Mouse (Mus musculus) MEL (cell line): ENCODE measurements around the gene Ppp1r14c. TPM values are rescaled to one million over a fixed set of nuclear protein-coding genes. Genes with fewer than 3 reads are reported as not detected.

ENCODE experiments used
- DNase-seq: peaks from one replicate; pipeline ENCODE4 v3.0.0; 2011; ENCODE audit warnings: low read depth, low spot score
- H3K27ac ChIP-seq: 2 replicates; pipeline ENCODE4 v1.5.1; 2012; ENCODE audit warnings: low read depth, mild to moderate bottlenecking, control low read depth, low read length, moderate library complexity; ENCODE audit not compliant: control insufficient read depth
- H3K27me3 ChIP-seq, 2 experiments: fragments of 150-350 bp in 1 of 2; sonication (generic) in 1 of 2; 2 replicates each; pipeline ENCODE4 v1.6.1; 2012; ENCODE audit warnings: low read length in 2 of 2, mild to moderate bottlenecking in 2 of 2, improper control_type of control experiment in 1 of 2, moderate library complexity in 1 of 2; ENCODE audit not compliant: insufficient read depth in 2 of 2, control insufficient read depth in 1 of 2
- H3K36me3 ChIP-seq, 2 experiments: 2 replicates each; pipeline ENCODE4 v1.6.1; 2012 to 2014; ENCODE audit warnings: low read length in 2 of 2, improper control_type of control experiment in 1 of 2, inconsistent platforms in 1 of 2, mild to moderate bottlenecking in 1 of 2; ENCODE audit not compliant: insufficient read depth in 2 of 2, control insufficient read depth in 1 of 2
- H3K4me1 ChIP-seq, 2 experiments: fragments of 150-350 bp in 1 of 2; sonication (generic) in 1 of 2; 2 replicates each; pipeline ENCODE4 v1.6.1; 2012; ENCODE audit warnings: low read length in 2 of 2, improper control_type of control experiment in 1 of 2, mild to moderate bottlenecking in 1 of 2; ENCODE audit not compliant: insufficient read depth in 2 of 2, control insufficient read depth in 1 of 2
- H3K4me3 ChIP-seq, 2 experiments: fragments of 150-350 bp in 1 of 2; sonication (generic) in 1 of 2; 2 replicates each; pipeline ENCODE4 v1.5.1; 2012; ENCODE audit warnings: low read depth in 2 of 2, low read length in 2 of 2, mild to moderate bottlenecking in 2 of 2, moderate library complexity in 2 of 2, control low read depth in 1 of 2, improper control_type of control experiment in 1 of 2; ENCODE audit not compliant: control insufficient read depth in 1 of 2, insufficient read depth in 1 of 2
- H3K79me2 ChIP-seq: 2 replicates; pipeline ENCODE4 v1.6.1; 2012; ENCODE audit warnings: mild to moderate bottlenecking, low read length, moderate library complexity; ENCODE audit not compliant: control insufficient read depth, poor library complexity, insufficient read depth
- H3K9ac ChIP-seq: 2 replicates; pipeline ENCODE4 v1.6.1; 2012; ENCODE audit warnings: low read depth, mild to moderate bottlenecking, control low read depth, low read length, moderate library complexity; ENCODE audit not compliant: control insufficient read depth, poor library complexity, severe bottlenecking
- H3K9me3 ChIP-seq: fragments of 150-350 bp; sonication (generic); replicated peaks from 2 replicates; pipeline ENCODE4 v1.6.1; 2012; ENCODE audit warnings: mild to moderate bottlenecking, low read length, improper control_type of control experiment, moderate library complexity; ENCODE audit not compliant: insufficient read depth
- BHLHE40 ChIP-seq: IDR thresholded peaks from 2 replicates; pipeline ENCODE4 v1.6.1; 2012; ENCODE audit warnings: low read depth, mild to moderate bottlenecking, inconsistent platforms, low read length, improper control_type of control experiment, borderline replicate concordance
- CHD1 ChIP-seq: IDR thresholded peaks from 2 replicates; pipeline ENCODE4 v1.6.1; 2012; ENCODE audit warnings: low read depth, mild to moderate bottlenecking, inconsistent platforms, low read length, improper control_type of control experiment
- CHD2 ChIP-seq: IDR thresholded peaks from 2 replicates; pipeline ENCODE4 v1.6.1; 2011; ENCODE audit warnings: low read length, improper control_type of control experiment
- CTCF ChIP-seq, 3 experiments: IDR thresholded peaks in 2 of 3; conservative IDR thresholded peaks in 1 of 3; 2 replicates each; pipeline ENCODE4 v1.5.1; 2011 to 2012; ENCODE audit warnings: low read length in 3 of 3, low read depth in 2 of 3, mild to moderate bottlenecking in 2 of 3, improper control_type of control experiment in 1 of 3, inconsistent platforms in 1 of 3, mixed read lengths in 1 of 3, moderate library complexity in 1 of 3; ENCODE audit not compliant: control insufficient read depth in 1 of 3, insufficient read depth in 1 of 3, poor library complexity in 1 of 3, severe bottlenecking in 1 of 3
- E2F4 ChIP-seq: IDR thresholded peaks from 2 replicates; pipeline ENCODE4 v1.6.1; 2011; ENCODE audit warnings: low read depth, low read length, improper control_type of control experiment, borderline replicate concordance
- ETS1 ChIP-seq: IDR thresholded peaks from 2 replicates; pipeline ENCODE4 v1.6.1; 2012; ENCODE audit warnings: low read depth, mild to moderate bottlenecking, inconsistent platforms, low read length, improper control_type of control experiment, moderate library complexity
- GABPA ChIP-seq: IDR thresholded peaks from 2 replicates; pipeline ENCODE4 v1.6.1; 2012; ENCODE audit warnings: low read depth, mild to moderate bottlenecking, inconsistent platforms, low read length, improper control_type of control experiment, moderate library complexity
- GATA1 ChIP-seq: IDR thresholded peaks from 2 replicates; pipeline ENCODE4 v1.6.1; 2011; ENCODE audit warnings: low read depth, low read length, improper control_type of control experiment
- KAT2A ChIP-seq: conservative IDR thresholded peaks from 2 replicates; pipeline ENCODE4 v1.6.1; 2012; ENCODE audit warnings: low read depth, low read length, improper control_type of control experiment, inconsistent platforms
- MAX ChIP-seq: IDR thresholded peaks from 2 replicates; pipeline ENCODE4 v1.6.1; 2011; ENCODE audit warnings: low read length, improper control_type of control experiment
- POLR2A ChIP-seq, 2 experiments: IDR thresholded peaks; 2 replicates each; pipeline ENCODE4 v1.6.1; 2011 to 2012; ENCODE audit warnings: low read length in 2 of 2, mild to moderate bottlenecking in 2 of 2, control low read depth in 1 of 2, improper control_type of control experiment in 1 of 2, low read depth in 1 of 2, moderate library complexity in 1 of 2; ENCODE audit not compliant: control insufficient read depth in 1 of 2, insufficient read depth in 1 of 2, poor library complexity in 1 of 2
- POLR2AphosphoS2 ChIP-seq: IDR thresholded peaks from 2 replicates; pipeline ENCODE4 v1.6.1; 2011; ENCODE audit warnings: low read length, improper control_type of control experiment
- RAD21 ChIP-seq: IDR thresholded peaks from 2 replicates; pipeline ENCODE4 v1.6.1; 2011; ENCODE audit warnings: mild to moderate bottlenecking, low read depth, low read length, improper control_type of control experiment
- RCOR1 ChIP-seq: IDR thresholded peaks from 2 replicates; pipeline ENCODE4 v1.6.1; 2012; ENCODE audit warnings: low read depth, mild to moderate bottlenecking, inconsistent platforms, low read length, improper control_type of control experiment
- SMC3 ChIP-seq: IDR thresholded peaks from 2 replicates; pipeline ENCODE4 v1.6.1; 2011; ENCODE audit warnings: low read depth, low read length, improper control_type of control experiment
- TBP ChIP-seq: IDR thresholded peaks from 2 replicates; pipeline ENCODE4 v1.8.0; 2011; ENCODE audit warnings: low read depth, low read length, improper control_type of control experiment
- TCF12 ChIP-seq: IDR thresholded peaks from 2 replicates; pipeline ENCODE4 v1.6.1; 2014; ENCODE audit warnings: low read depth, mild to moderate bottlenecking, inconsistent platforms, low read length, improper control_type of control experiment, moderate library complexity
- ZC3H11A ChIP-seq: IDR thresholded peaks from 2 replicates; pipeline ENCODE4 v1.6.1; 2012; ENCODE audit warnings: low read depth, mild to moderate bottlenecking, inconsistent platforms, low read length, improper control_type of control experiment
- ZMIZ1 ChIP-seq: IDR thresholded peaks from 2 replicates; pipeline ENCODE4 v1.6.1; 2012; ENCODE audit warnings: low read depth, mild to moderate bottlenecking, inconsistent platforms, low read length, improper control_type of control experiment, moderate library complexity
- ZNF384 ChIP-seq: IDR thresholded peaks from 2 replicates; pipeline ENCODE4 v1.6.1; 2012; ENCODE audit warnings: low read depth, mild to moderate bottlenecking, inconsistent platforms, low read length, improper control_type of control experiment
- polyA plus RNA-seq, 2 experiments: library from polyadenylated mRNA; stranded (reverse) in 1 of 2; unstranded in 1 of 2; fragments of >175 nt in 1 of 2; fragments of >200 nt in 1 of 2; gene quantifications; 2 replicates each; pipeline versions ENCODE4 v1.2.1 to v1.2.4; 2012; ENCODE audit warnings: low replicate concordance in 2 of 2, low read depth in 1 of 2; ENCODE audit not compliant: insufficient read length in 2 of 2, insufficient read depth in 1 of 2, missing spikeins in 1 of 2
- total RNA-seq: library from RNA; depleted of rRNA; stranded (reverse); fragments of 300-350 nt; gene quantifications from 2 replicates; pipeline ENCODE4 v1.2.3, GENCODE M21; 2012

Ppp1r14c gene
- total and polyA plus RNA-seq, 3 experiments = not detected

DNA sequence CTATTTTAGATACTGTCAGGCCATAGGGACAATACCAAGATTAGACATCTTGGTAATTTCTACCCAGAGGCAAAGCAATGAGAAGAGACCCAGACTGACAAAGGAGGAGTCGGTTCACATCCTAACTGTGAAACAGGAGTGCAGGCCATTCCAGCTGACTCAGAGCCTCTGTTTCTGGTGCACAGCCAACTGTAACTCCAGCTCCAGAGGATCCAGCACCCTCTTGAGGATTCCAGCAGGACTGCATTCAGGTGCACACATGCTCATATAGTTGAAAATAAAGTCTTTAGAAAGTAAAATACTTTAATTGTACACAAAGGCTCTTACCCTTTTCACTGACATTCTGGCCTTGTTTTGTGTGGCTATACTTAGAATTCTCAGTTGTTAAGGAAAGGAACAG is 40.4 kb upstream of the Ppp1r14c start:
- Histone ChIP-seq H3K79me2 (no peaks in the 10 kb centered on the region), H3K4me3 (no peak overlapping the region), H3K36me3 (no peaks in the 10 kb centered on the region), H3K27ac (no peak overlapping the region), H3K4me1 (no peaks in the 10 kb centered on the region), H3K9ac (no peak overlapping the region), H3K27me3 (no peaks in the 10 kb centered on the region), H3K9me3 (no peaks in the 10 kb centered on the region)
- peak; percentile 43 for DNase-seq
- TF ChIP-seq E2F4 = no peak
- TF ChIP-seq CHD2 = no peak
- TF ChIP-seq GABPA = no peak
- peak; percentile 51 for TF ChIP-seq SMC3
- TF ChIP-seq CTCF (IDR thresholded peaks at IDR 0.05 in 2 of 3, conservative IDR thresholded peaks at IDR 0.05 in 1 of 3; ENCODE audit: control insufficient read depth in 1 of 3, insufficient read depth in 1 of 3, low read depth in 2 of 3, low read length in 3 of 3, poor library complexity in 1 of 3, severe bottlenecking in 1 of 3) = peak in 2 of 3 experiments; percentile 4 to 46; a peak in 2 of 6 replicates
- TF ChIP-seq POLR2AphosphoS2 = no peak
- TF ChIP-seq ETS1 = no peak
- no peak for TF ChIP-seq ZNF384
- TF ChIP-seq BHLHE40 = no peak
- peak; percentile 61 for TF ChIP-seq RAD21
- no peak for TF ChIP-seq TBP

DNA sequence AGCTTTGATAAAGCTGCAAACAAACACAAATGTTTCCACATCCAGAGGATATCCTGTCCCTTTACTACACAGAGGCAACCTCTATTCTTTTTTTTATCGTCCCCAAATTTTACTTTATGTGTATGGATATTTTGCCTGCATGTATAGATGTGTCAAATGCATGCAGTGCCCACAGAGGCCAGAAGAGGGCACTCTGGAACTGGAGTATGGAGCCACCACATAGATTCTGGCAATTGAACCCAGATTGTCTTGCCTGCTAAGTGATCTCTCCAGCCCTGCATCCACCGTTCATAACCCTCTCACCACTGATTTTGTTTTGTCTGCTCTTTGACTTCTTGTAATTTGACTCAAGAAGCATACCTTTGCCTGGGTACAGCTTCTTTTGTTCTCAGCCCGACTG is 33.0 kb upstream of the Ppp1r14c start:
- H3K9me3 ChIP-seq = no peaks in the 10 kb centered on the region
- H3K27ac ChIP-seq = no peak overlapping the region
- no peak overlapping the region for H3K9ac ChIP-seq
- H3K27me3 ChIP-seq = no peaks in the 10 kb centered on the region
- TF ChIP-seq RCOR1 (no peak), SMC3 (peak; percentile 89), TCF12 (no peak), GATA1 (no peak), ZNF384 (no peak), POLR2A (IDR thresholded peaks at IDR 0.05; ENCODE audit: control insufficient read depth in 1 of 2, insufficient read depth in 1 of 2, low read depth in 1 of 2, low read length in 2 of 2, poor library complexity in 1 of 2) (no peak), ZMIZ1 (no peak), MAX (no peak), KAT2A (no peak), ZC3H11A (peak; percentile 69), RAD21 (peak; percentile 84), ETS1 (no peak), CHD1 (no peak), CTCF (IDR thresholded peaks at IDR 0.05 in 2 of 3, conservative IDR thresholded peaks at IDR 0.05 in 1 of 3; ENCODE audit: control insufficient read depth in 1 of 3, insufficient read depth in 1 of 3, low read depth in 2 of 3, low read length in 3 of 3, poor library complexity in 1 of 3, severe bottlenecking in 1 of 3) (peak; percentile 72 to 79 (median 78))
- peak; percentile 73 for DNase-seq
- H3K79me2 ChIP-seq = no peaks in the 10 kb centered on the region
- no peak overlapping the region for H3K4me3 ChIP-seq
- no peaks in the 10 kb centered on the region for H3K4me1 ChIP-seq
- H3K36me3 ChIP-seq = no peaks in the 10 kb centered on the region
